Mouse (Mus musculus) urinary bladder, postnatal 4 days (tissue): ENCODE results near the gene Tent5c.

ENCODE experiments used
- DNase-seq, 2 experiments: peaks; one replicate each; pipeline ENCODE4 v3.0.0; 2021 to 2022; ENCODE audit warnings: low spot score in 2 of 2

Tent5c gene

GRCm38 (mm10) chr3:100487046-100487445, 2.1 kb downstream of the Tent5c start:
- DNase-seq = no peak

GRCm38 (mm10) chr3:100485390-100486132, 3.6 kb downstream of the Tent5c start:
- DNase-seq = no peak

GRCm38 (mm10) chr3:100482971-100483610, 6.0 kb downstream of the Tent5c start:
- no peak for DNase-seq

- no peak for DNase-seq
These were observed 6.7 kb downstream of the Tent5c start for GRCm38 (mm10) chr3:100482324-100482911.

- DNase-seq = no peak
These were observed 8.7 kb downstream of the Tent5c start for GRCm38 (mm10) chr3:100480251-100481005.

- no peak for DNase-seq
These were observed 14.1 kb downstream of the Tent5c start for GRCm38 (mm10) chr3:100474950-100475472.

GRCm38 (mm10) chr3:100474536-100474935, 14.6 kb downstream of the Tent5c start:
- no peak for DNase-seq

GRCm38 (mm10) chr3:100473146-100473545, 16.0 kb downstream of the Tent5c start:
- DNase-seq = peak in 1 of 2 experiments; percentile 36

- DNase-seq = no peak
These were observed 18.2 kb downstream of the Tent5c start for GRCm38 (mm10) chr3:100470902-100471301.

- no peak for DNase-seq
These were observed 19.0 kb downstream of the Tent5c start for GRCm38 (mm10) chr3:100470101-100470500.

- DNase-seq = no peak
These were observed 22.6 kb downstream of the Tent5c start for GRCm38 (mm10) chr3:100466551-100466950.

GRCm38 (mm10) chr3:100464596-100464995, 24.5 kb downstream of the Tent5c start:
- no peak for DNase-seq

GRCm38 (mm10) chr3:100463959-100464265, 25.2 kb downstream of the Tent5c start:
- no peak for DNase-seq

GRCm38 (mm10) chr3:100463160-100463958, 25.8 kb downstream of the Tent5c start:
- DNase-seq = no peak

- DNase-seq = no peak
These were observed 26.7 kb downstream of the Tent5c start for GRCm38 (mm10) chr3:100462235-100463083.

- DNase-seq = no peak
These were observed 28.6 kb downstream of the Tent5c start for GRCm38 (mm10) chr3:100460510-100460909.

- DNase-seq = no peak
These were observed 45.2 kb downstream of the Tent5c start for GRCm38 (mm10) chr3:100443798-100444500.

GRCm38 (mm10) chr3:100442499-100442898, 46.6 kb downstream of the Tent5c start:
- no peak for DNase-seq

GRCm38 (mm10) chr3:100440754-100441153, 48.4 kb downstream of the Tent5c start:
- DNase-seq = no peak

- no peak for DNase-seq
These were observed 49.1 kb downstream of the Tent5c start for GRCm38 (mm10) chr3:100440009-100440408.
